Mouse (Mus musculus): ENCODE data around the gene Cldn10. TPM values are rescaled to one million over a fixed set of nuclear protein-coding genes. Genes with fewer than 3 reads are reported as not detected.

Gene Cldn10
- polyA plus RNA-seq, 1 experiment from 2014 or later: 1.4 TPM

DNA sequence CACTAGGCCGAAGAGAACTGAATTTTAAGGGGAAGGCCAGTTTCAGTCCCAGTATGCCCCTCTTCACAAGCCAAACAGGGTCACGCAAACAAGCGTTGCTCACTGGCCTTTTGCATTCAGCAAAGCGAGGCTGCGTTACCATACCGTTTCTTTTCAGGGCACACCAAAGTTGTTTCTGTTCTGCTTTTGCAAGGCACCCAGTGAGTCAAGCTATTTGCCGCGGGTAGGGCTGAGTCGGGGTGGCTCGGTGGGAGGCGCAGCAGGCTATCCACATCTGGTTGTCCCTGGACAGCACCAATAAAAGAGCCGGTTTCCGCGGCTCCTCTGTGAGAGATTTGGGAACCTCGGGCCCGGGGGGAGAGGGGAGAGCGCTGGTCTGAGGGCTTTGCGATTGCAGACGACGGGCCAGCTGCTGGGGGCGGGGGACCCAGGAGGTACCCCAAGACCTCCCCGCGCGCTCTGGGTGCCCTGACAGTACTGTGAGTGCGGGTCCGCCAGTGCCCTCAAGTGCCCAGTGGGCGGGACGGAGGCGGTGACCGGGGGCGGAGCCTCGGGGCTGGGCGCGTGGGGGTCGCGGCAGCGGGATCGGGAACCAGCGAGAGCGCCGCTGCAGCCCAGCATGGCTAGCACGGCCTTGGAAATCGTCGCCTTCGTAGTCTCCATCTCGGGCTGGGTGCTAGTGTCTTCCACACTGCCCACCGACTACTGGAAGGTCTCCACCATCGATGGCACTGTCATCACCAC, 66.8 kb downstream of the Cldn10 start:
- H3K27me3 ChIP-seq: peaks cover 19% of the 10 kb centered on the region
- H3K9ac ChIP-seq: peak overlapping the region; percentile 37
- H3K4me1 ChIP-seq: peaks cover 14% of the 10 kb centered on the region
- WGBS: 2% methylated on average over 47 of the region's 48 CpGs
- H3K36me3 ChIP-seq: no peaks in the 10 kb centered on the region
- H3K4me2 ChIP-seq: peak overlapping the region; percentile 98
- peak; percentile 46; the same call in 1 of the 2 replicates for ATAC-seq (ENCODE audit: insufficient number of reproducible peaks, low FRiP score, low TSS enrichment, low read depth)
- H3K27ac ChIP-seq: no peak overlapping the region
- H3K9me3 ChIP-seq: no peaks in the 10 kb centered on the region
- H3K4me3 ChIP-seq: peak overlapping the region; percentile 55

DNA sequence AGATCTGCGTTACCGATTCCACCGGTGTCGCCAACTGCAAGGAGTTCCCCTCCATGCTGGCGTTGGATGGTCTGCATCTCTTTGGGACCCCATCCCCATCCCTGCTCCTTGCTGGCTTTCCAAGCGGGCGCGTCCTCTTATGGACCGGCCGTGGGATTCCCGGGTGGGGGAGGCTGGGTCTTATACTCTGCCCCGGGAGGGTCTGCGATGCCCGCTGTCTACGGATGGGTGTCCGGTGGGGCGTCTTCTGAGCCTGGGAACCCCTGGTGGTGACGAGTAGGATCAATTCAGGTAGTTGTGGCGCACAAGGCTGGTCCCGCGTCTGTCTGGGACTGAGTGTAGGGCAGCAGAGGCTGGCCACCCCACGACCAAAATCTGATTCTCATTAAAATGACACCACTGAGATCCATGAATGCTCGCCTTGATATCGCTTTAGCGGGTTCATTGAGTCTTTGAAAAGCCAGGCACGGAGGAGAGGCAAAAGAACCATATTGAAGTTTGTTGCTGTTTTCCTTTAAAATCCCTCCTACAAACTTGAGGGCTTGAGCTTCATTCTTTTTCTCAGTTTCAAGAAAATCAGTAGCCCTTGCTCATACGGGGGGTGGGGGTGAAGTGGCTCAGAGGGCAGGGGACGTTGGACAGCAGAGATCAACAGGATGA, 67.6 kb downstream of the Cldn10 start:
- Histone ChIP-seq H3K9ac (peak overlapping the region; percentile 37; the same call in 1 of the 2 replicates), H3K9me3 (no peaks in the 10 kb centered on the region), H3K4me1 (peaks cover 14% of the 10 kb centered on the region), H3K27ac (no peak overlapping the region), H3K4me3 (peak overlapping the region; percentile 55), H3K27me3 (peaks cover 19% of the 10 kb centered on the region), H3K36me3 (no peaks in the 10 kb centered on the region), H3K4me2 (peak overlapping the region; percentile 98)
- ATAC-seq (ENCODE audit: insufficient number of reproducible peaks, low FRiP score, low TSS enrichment, low read depth): no peak
- WGBS: 1% methylated on average over 28 of the region's 28 CpGs

GRCm38 (mm10) chr14:118856563-118856962, 68.9 kb downstream of the Cldn10 start:
- peaks cover 14% of the 10 kb centered on the region for H3K4me1 ChIP-seq
- H3K4me2 ChIP-seq: no peak overlapping the region
- peaks cover 19% of the 10 kb centered on the region for H3K27me3 ChIP-seq
- H3K9me3 ChIP-seq: no peaks in the 10 kb centered on the region
- ATAC-seq (ENCODE audit: insufficient number of reproducible peaks, low FRiP score, low TSS enrichment, low read depth): no peak
- no peaks in the 10 kb centered on the region for H3K36me3 ChIP-seq
- H3K9ac ChIP-seq: no peak overlapping the region
- 78% methylated on average over 6 of the region's 6 CpGs for WGBS
- no peak overlapping the region for H3K4me3 ChIP-seq
- H3K27ac ChIP-seq: no peak overlapping the region

GRCm38 (mm10) chr14:118858318-118858717, 70.6 kb downstream of the Cldn10 start:
- Histone ChIP-seq H3K4me3 (no peak overlapping the region), H3K9ac (no peak overlapping the region), H3K27ac (no peak overlapping the region), H3K9me3 (no peaks in the 10 kb centered on the region), H3K27me3 (peaks cover 19% of the 10 kb centered on the region), H3K4me2 (no peak overlapping the region), H3K4me1 (peaks cover 14% of the 10 kb centered on the region), H3K36me3 (no peaks in the 10 kb centered on the region)
- no peak for ATAC-seq (ENCODE audit: insufficient number of reproducible peaks, low FRiP score, low TSS enrichment, low read depth)
- 24% methylated on average over 6 of the region's 6 CpGs for WGBS

DNA sequence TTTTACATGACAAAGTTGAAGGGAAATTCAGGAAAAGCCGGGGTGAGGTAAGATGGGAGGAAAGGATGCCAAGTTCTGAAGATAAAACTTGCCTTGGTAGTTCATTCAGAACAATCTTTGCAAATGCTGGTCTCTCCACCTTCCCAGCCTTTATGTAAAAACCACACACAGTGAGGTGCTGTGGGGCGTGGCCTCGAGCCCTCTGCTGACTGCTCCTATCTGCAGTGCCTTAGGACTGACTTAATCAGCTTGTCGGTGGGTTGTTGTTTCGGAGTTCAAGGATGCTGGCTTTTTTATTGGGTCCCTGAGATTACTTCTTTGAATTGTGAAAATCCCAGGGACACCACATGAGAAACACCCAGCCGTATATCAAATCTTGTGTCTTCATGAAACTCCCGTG, 74.5 kb downstream of the Cldn10 start:
- no peak for ATAC-seq (ENCODE audit: insufficient number of reproducible peaks, low FRiP score, low TSS enrichment, low read depth)
- Histone ChIP-seq H3K4me3 (no peak overlapping the region), H3K27me3 (no peaks in the 10 kb centered on the region), H3K9ac (no peak overlapping the region), H3K27ac (no peak overlapping the region), H3K36me3 (no peaks in the 10 kb centered on the region), H3K4me1 (0 out of 2 replicates have a peak, but pooled peaks cover 7% of the 10 kb centered on the region), H3K4me2 (no peak overlapping the region), H3K9me3 (no peaks in the 10 kb centered on the region)
- 43% methylated on average over 7 of the region's 7 CpGs for WGBS

DNA sequence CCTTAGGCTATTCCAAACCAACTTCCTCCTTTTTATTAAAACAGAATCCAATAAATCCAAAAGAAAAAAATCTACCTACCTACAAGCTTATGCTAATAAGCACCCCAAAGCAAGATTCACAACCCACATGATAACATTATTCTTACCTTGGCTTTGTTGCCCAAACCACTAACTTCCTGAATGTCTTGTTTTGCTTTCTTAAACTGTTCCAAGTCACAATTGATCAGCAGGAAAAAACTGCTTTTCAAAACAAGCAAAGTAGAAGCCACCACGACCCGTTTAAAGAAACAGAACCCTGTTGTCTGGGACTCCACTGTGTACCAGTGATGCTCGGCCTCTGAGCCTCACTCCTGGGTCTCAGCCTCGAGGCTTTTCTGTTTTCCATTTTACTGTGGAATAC, 77.2 kb downstream of the Cldn10 start:
- H3K9ac ChIP-seq: no peak overlapping the region
- no peaks in the 10 kb centered on the region for H3K27me3 ChIP-seq
- no peaks in the 10 kb centered on the region for H3K9me3 ChIP-seq
- no peak overlapping the region for H3K4me3 ChIP-seq
- H3K27ac ChIP-seq: no peak overlapping the region
- ATAC-seq (ENCODE audit: insufficient number of reproducible peaks, low FRiP score, low TSS enrichment, low read depth): no peak
- WGBS: 28% methylated on average over 4 of the region's 4 CpGs
- H3K4me2 ChIP-seq: no peak overlapping the region
- H3K36me3 ChIP-seq: no peaks in the 10 kb centered on the region
- H3K4me1 ChIP-seq: peaks cover 15% of the 10 kb centered on the region; the same call in 1 of the 2 replicates

DNA sequence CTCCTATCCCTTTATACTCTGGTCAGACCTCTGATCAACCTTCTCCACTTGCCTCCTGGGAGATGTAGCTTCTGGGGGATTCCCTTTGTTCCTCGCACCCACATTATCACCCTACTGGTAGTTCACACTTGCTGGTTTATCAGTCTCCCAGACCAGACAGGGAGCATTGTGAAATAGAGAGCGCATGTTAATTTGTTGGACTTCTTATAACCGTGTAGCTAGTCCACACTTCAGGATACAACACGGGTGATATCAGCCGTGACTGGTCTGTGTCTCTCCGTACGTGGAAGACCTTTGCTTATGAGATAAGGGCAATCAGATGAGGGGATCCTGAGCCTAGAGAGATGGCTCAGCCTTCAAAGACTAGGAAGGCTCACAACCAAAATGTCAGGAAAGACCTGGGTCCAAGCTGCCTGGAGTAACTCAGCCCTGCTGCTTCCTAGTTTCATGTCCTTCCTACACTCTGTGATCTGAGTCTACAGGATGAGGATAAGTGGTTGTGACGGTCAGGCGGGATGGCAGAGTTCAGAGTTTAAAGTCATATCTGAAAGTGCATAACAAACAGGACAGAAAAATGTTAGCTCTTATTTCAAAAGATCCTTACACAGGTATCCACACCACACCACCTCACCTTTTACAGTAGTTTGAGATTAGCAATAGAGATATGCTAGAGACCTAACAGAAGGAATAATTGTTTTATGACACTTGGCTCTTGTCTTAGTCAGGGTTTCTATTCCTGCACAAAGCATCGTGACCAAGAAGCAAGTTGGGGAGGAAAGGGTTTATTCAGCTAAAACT, 78.5 kb downstream of the Cldn10 start:
- Histone ChIP-seq H3K9me3 (no peaks in the 10 kb centered on the region), H3K4me2 (no peak overlapping the region), H3K9ac (no peak overlapping the region), H3K4me1 (peaks cover 15% of the 10 kb centered on the region; the same call in 1 of the 2 replicates), H3K36me3 (no peaks in the 10 kb centered on the region), H3K4me3 (no peak overlapping the region), H3K27me3 (no peaks in the 10 kb centered on the region), H3K27ac (no peak overlapping the region)
- 80% methylated on average over 10 of the region's 10 CpGs for WGBS
- no peak for ATAC-seq (ENCODE audit: insufficient number of reproducible peaks, low FRiP score, low TSS enrichment, low read depth)

DNA sequence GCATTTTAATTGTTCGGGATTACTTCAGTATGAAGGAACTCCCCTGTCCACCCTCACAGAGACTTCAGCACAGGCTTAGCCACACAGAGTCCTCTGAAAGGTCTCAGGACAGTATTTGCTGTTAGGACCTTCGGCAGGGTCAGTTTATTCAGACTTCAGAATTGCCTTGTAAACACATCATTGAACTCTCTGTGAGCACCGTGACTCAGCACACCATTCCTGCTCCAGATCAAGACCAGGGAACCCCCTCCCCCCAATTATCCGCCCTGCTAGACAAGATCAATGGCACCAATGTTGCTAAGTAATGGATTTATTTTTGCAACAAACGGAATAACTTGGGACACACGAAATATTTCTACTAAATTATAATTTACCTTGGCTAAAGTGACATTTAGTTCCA, 79.7 kb downstream of the Cldn10 start:
- H3K27me3 ChIP-seq: no peaks in the 10 kb centered on the region

GRCm38 (mm10) chr14:118868102-118868724, 80.5 kb downstream of the Cldn10 start:
- Histone ChIP-seq H3K4me1 (peaks cover 15% of the 10 kb centered on the region; the same call in 1 of the 2 replicates), H3K27me3 (no peaks in the 10 kb centered on the region), H3K36me3 (no peaks in the 10 kb centered on the region), H3K9me3 (no peaks in the 10 kb centered on the region), H3K4me3 (no peak overlapping the region), H3K4me2 (no peak overlapping the region), H3K27ac (no peak overlapping the region), H3K9ac (no peak overlapping the region)
- 68% methylated on average over 13 of the region's 13 CpGs for WGBS
- ATAC-seq (ENCODE audit: insufficient number of reproducible peaks, low FRiP score, low TSS enrichment, low read depth): no peak

More for the DNA sequence above, 79.7 kb downstream of the Cldn10 start:
- ATAC-seq (ENCODE audit: insufficient number of reproducible peaks, low FRiP score, low TSS enrichment, low read depth): no peak
- 61% methylated on average over 6 of the region's 6 CpGs for WGBS
- no peaks in the 10 kb centered on the region for H3K9me3 ChIP-seq
- H3K4me1 ChIP-seq: peaks cover 15% of the 10 kb centered on the region; the same call in 1 of the 2 replicates
- H3K27ac ChIP-seq: no peak overlapping the region
- no peak overlapping the region for H3K4me3 ChIP-seq
- no peak overlapping the region for H3K9ac ChIP-seq
- no peaks in the 10 kb centered on the region for H3K36me3 ChIP-seq
- no peak overlapping the region for H3K4me2 ChIP-seq

DNA sequence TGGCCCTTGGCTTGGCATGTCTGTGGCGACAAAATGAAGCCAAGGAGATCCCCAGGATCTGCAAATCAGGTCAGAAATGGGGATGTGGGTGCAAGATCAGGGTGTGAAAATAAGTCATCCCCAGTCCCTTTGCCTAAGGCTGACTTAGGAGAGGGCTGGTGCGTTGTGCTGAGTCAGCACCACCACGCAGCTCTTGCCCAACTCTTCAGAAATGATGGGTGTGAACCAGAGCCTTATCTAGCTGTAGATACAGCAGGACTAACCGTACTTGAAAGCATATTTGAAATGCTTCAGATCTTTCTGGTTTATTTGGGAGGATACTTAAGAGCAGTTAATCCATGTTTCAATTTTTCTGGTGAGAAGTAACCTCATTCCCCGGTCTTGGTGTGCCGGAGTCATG, 82.0 kb downstream of the Cldn10 start:
- H3K36me3 ChIP-seq: 0 out of 2 replicates have a peak, but pooled peaks cover 3% of the 10 kb centered on the region
- peaks cover 15% of the 10 kb centered on the region; the same call in 1 of the 2 replicates for H3K4me1 ChIP-seq
- no peak overlapping the region for H3K9ac ChIP-seq
- no peak overlapping the region for H3K4me3 ChIP-seq
- H3K4me2 ChIP-seq: no peak overlapping the region
- H3K27ac ChIP-seq: no peak overlapping the region
- WGBS: 78% methylated on average over 6 of the region's 6 CpGs
- no peaks in the 10 kb centered on the region for H3K9me3 ChIP-seq
- ATAC-seq (ENCODE audit: insufficient number of reproducible peaks, low FRiP score, low TSS enrichment, low read depth): no peak
- no peaks in the 10 kb centered on the region for H3K27me3 ChIP-seq

- H3K27me3 ChIP-seq: no peaks in the 10 kb centered on the region
- no peaks in the 10 kb centered on the region for H3K9me3 ChIP-seq
- no peak overlapping the region for H3K27ac ChIP-seq
- WGBS: 92% methylated on average over 4 of the region's 4 CpGs
- H3K36me3 ChIP-seq: peaks cover 23% of the 10 kb centered on the region; the same call in 1 of the 2 replicates
- no peak overlapping the region for H3K9ac ChIP-seq
- H3K4me1 ChIP-seq: peaks cover 5% of the 10 kb centered on the region; the same call in 1 of the 2 replicates
- ATAC-seq (ENCODE audit: insufficient number of reproducible peaks, low FRiP score, low TSS enrichment, low read depth): no peak
- H3K4me2 ChIP-seq: no peak overlapping the region
- H3K4me3 ChIP-seq: no peak overlapping the region
Observed at GRCm38 (mm10) chr14:118874126-118874525, 86.4 kb downstream of the Cldn10 start.
